Mouse (Mus musculus): ENCODE measurements around the gene Nin. TPM values are rescaled to one million over a fixed set of nuclear protein-coding genes. Genes with fewer than 3 reads are reported as not detected.

The Nin gene
- polyA plus RNA-seq, 1 experiment from 2014 or later: 3.6 TPM

- Histone ChIP-seq H3K36me3 (ENCODE audit: control insufficient read depth, insufficient read depth, low read length) (peaks cover 4% of the 10 kb centered on the region; the same call in 1 of the 2 replicates), H3K9me3 (ENCODE audit: control insufficient read depth, low read length) (no peaks in the 10 kb centered on the region), H3K9ac (ENCODE audit: low read length) (no peak overlapping the region), H3K4me2 (replicated peaks; ENCODE audit: low read depth) (no peak overlapping the region), H3K4me3 (ENCODE audit: low read depth, low read length) (no peak overlapping the region), H3K27ac (replicated peaks) (no peak overlapping the region), H3K4me1 (replicated peaks; ENCODE audit: control insufficient read depth, insufficient read depth) (no peaks in the 10 kb centered on the region), H3K27me3 (ENCODE audit: control insufficient read depth, insufficient read depth, low read length) (no peaks in the 10 kb centered on the region)
- 56% methylated on average over 5 of the region's 5 CpGs for WGBS
- DNase-seq (ENCODE audit: low spot score) (no peak), ATAC-seq (ENCODE audit: low FRiP score, low TSS enrichment) (no peak)
- no peak for TF ChIP-seq EP300 (optimal IDR thresholded peaks at IDR 0.05)
- TF ChIP-seq CTCF (IDR thresholded peaks at IDR 0.05; ENCODE audit: low read depth): no peak
These were observed 101.8 kb downstream of the Nin start for GRCm38 (mm10) chr12:70011681-70012080.

- no peak overlapping the region for H3K4me3 ChIP-seq (ENCODE audit: low read depth, low read length)
- H3K4me2 ChIP-seq (replicated peaks; ENCODE audit: low read depth): no peak overlapping the region
- no peak for TF ChIP-seq EP300 (optimal IDR thresholded peaks at IDR 0.05)
- no peak for TF ChIP-seq CTCF (IDR thresholded peaks at IDR 0.05; ENCODE audit: low read depth)
- DNase-seq (ENCODE audit: low spot score): no peak
- H3K27ac ChIP-seq (replicated peaks): no peak overlapping the region
- no peaks in the 10 kb centered on the region for H3K4me1 ChIP-seq (replicated peaks; ENCODE audit: control insufficient read depth, insufficient read depth)
- H3K9ac ChIP-seq (ENCODE audit: low read length): no peak overlapping the region
- no peak for ATAC-seq (ENCODE audit: low FRiP score, low TSS enrichment)
- 94% methylated on average over 4 of the region's 4 CpGs for WGBS
- peaks cover 4% of the 10 kb centered on the region; the same call in 1 of the 2 replicates for H3K36me3 ChIP-seq (ENCODE audit: control insufficient read depth, insufficient read depth, low read length)
- no peaks in the 10 kb centered on the region for H3K27me3 ChIP-seq (ENCODE audit: control insufficient read depth, insufficient read depth, low read length)
- no peaks in the 10 kb centered on the region for H3K9me3 ChIP-seq (ENCODE audit: control insufficient read depth, low read length)
These were observed 103.2 kb downstream of the Nin start for GRCm38 (mm10) chr12:70010356-70010755.

- Histone ChIP-seq H3K9me3 (ENCODE audit: control insufficient read depth, low read length) (no peaks in the 10 kb centered on the region), H3K9ac (ENCODE audit: low read length) (no peak overlapping the region), H3K4me1 (replicated peaks; ENCODE audit: control insufficient read depth, insufficient read depth) (no peaks in the 10 kb centered on the region), H3K27ac (replicated peaks) (no peak overlapping the region), H3K4me2 (replicated peaks; ENCODE audit: low read depth) (no peak overlapping the region), H3K4me3 (ENCODE audit: low read depth, low read length) (no peak overlapping the region), H3K27me3 (ENCODE audit: control insufficient read depth, insufficient read depth, low read length) (no peaks in the 10 kb centered on the region), H3K36me3 (ENCODE audit: control insufficient read depth, insufficient read depth, low read length) (no peaks in the 10 kb centered on the region)
- DNase-seq (ENCODE audit: low spot score): no peak
- WGBS: 80% methylated on average over 4 of the region's 4 CpGs
- TF ChIP-seq EP300 (optimal IDR thresholded peaks at IDR 0.05) (no peak), CTCF (IDR thresholded peaks at IDR 0.05; ENCODE audit: low read depth) (no peak)
- no peak for ATAC-seq (ENCODE audit: low FRiP score, low TSS enrichment)
These were observed 108.4 kb downstream of the Nin start for GRCm38 (mm10) chr12:70005103-70005502.

- WGBS: 59% methylated on average over 13 of the region's 13 CpGs
- TF ChIP-seq CTCF (IDR thresholded peaks at IDR 0.05; ENCODE audit: low read depth) (no peak), EP300 (optimal IDR thresholded peaks at IDR 0.05) (no peak)
- ATAC-seq (ENCODE audit: low FRiP score, low TSS enrichment) (no peak), DNase-seq (ENCODE audit: low spot score) (no peak)
- Histone ChIP-seq H3K9me3 (ENCODE audit: control insufficient read depth, low read length) (no peaks in the 10 kb centered on the region), H3K27me3 (ENCODE audit: control insufficient read depth, insufficient read depth, low read length) (no peaks in the 10 kb centered on the region), H3K9ac (ENCODE audit: low read length) (no peak overlapping the region), H3K27ac (replicated peaks) (no peak overlapping the region), H3K4me1 (replicated peaks; ENCODE audit: control insufficient read depth, insufficient read depth) (no peaks in the 10 kb centered on the region), H3K4me2 (replicated peaks; ENCODE audit: low read depth) (no peak overlapping the region), H3K36me3 (ENCODE audit: control insufficient read depth, insufficient read depth, low read length) (no peaks in the 10 kb centered on the region), H3K4me3 (ENCODE audit: low read depth, low read length) (no peak overlapping the region)
These were observed 115.1 kb downstream of the Nin start for GRCm38 (mm10) chr12:69998186-69998983.

- H3K27ac ChIP-seq (replicated peaks): no peak overlapping the region
- H3K9ac ChIP-seq (ENCODE audit: low read length): no peak overlapping the region
- H3K4me2 ChIP-seq (replicated peaks; ENCODE audit: low read depth): no peak overlapping the region
- no peaks in the 10 kb centered on the region for H3K4me1 ChIP-seq (replicated peaks; ENCODE audit: control insufficient read depth, insufficient read depth)
- WGBS: 59% methylated on average over 3 of the region's 3 CpGs
- no peak for DNase-seq (ENCODE audit: low spot score)
- no peak for TF ChIP-seq CTCF (IDR thresholded peaks at IDR 0.05; ENCODE audit: low read depth)
- TF ChIP-seq EP300 (optimal IDR thresholded peaks at IDR 0.05): no peak
- H3K36me3 ChIP-seq (ENCODE audit: control insufficient read depth, insufficient read depth, low read length): no peaks in the 10 kb centered on the region
- no peaks in the 10 kb centered on the region for H3K9me3 ChIP-seq (ENCODE audit: control insufficient read depth, low read length)
- no peak overlapping the region for H3K4me3 ChIP-seq (ENCODE audit: low read depth, low read length)
- ATAC-seq (ENCODE audit: low FRiP score, low TSS enrichment): no peak
- no peaks in the 10 kb centered on the region for H3K27me3 ChIP-seq (ENCODE audit: control insufficient read depth, insufficient read depth, low read length)
These were observed 118.1 kb downstream of the Nin start for GRCm38 (mm10) chr12:69995382-69995781.

GRCm38 (mm10) chr12:69986786-69987497 is 126.6 kb downstream of the Nin start, which contains the start of gene Sav1:
TSS of gene Sav1 (minus strand) at chr12:69987002.
- TF ChIP-seq EP300 (optimal IDR thresholded peaks at IDR 0.05) (no peak), CTCF (IDR thresholded peaks at IDR 0.05; ENCODE audit: low read depth) (no peak)
- H3K4me3 ChIP-seq (ENCODE audit: low read depth, low read length): peak within 1 kb of the TSS; percentile 83
- WGBS: 1% methylated on average over 41 of the region's 102 CpGs
- H3K27ac ChIP-seq (replicated peaks): peak within 1 kb of the TSS; percentile 94
- H3K4me1 ChIP-seq (replicated peaks; ENCODE audit: control insufficient read depth, insufficient read depth): no peaks in the 10 kb centered on the region
- H3K9me3 ChIP-seq (ENCODE audit: control insufficient read depth, low read length): no peaks in the 10 kb centered on the region
- H3K4me2 ChIP-seq (replicated peaks; ENCODE audit: low read depth): peak within 1 kb of the TSS; percentile 84
- DNase-seq (ENCODE audit: low spot score) (peak; percentile 87), ATAC-seq (ENCODE audit: low FRiP score, low TSS enrichment) (peak; percentile 95)
- H3K27me3 ChIP-seq (ENCODE audit: control insufficient read depth, insufficient read depth, low read length): no peaks in the 10 kb centered on the region
- H3K9ac ChIP-seq (ENCODE audit: low read length): peak within 1 kb of the TSS; percentile 92
- no peaks in the 10 kb centered on the region; the same call in 1 of the 2 replicates for H3K36me3 ChIP-seq (ENCODE audit: control insufficient read depth, insufficient read depth, low read length)
